Mouse (Mus musculus) MEL (cell line): ENCODE results near the gene Cbr3. TPM values are rescaled to one million over a fixed set of nuclear protein-coding genes. Genes with fewer than 3 reads are reported as not detected.

Source experiments
- DNase-seq: peaks from one replicate; pipeline ENCODE4 v3.0.0; 2011; ENCODE audit warnings: low read depth, low spot score
- H3K27ac ChIP-seq: 2 replicates; pipeline ENCODE4 v1.5.1; 2012; ENCODE audit warnings: low read depth, mild to moderate bottlenecking, control low read depth, low read length, moderate library complexity; ENCODE audit not compliant: control insufficient read depth
- H3K27me3 ChIP-seq, 2 experiments: fragments of 150-350 bp in 1 of 2; sonication (generic) in 1 of 2; 2 replicates each; pipeline ENCODE4 v1.6.1; 2012; ENCODE audit warnings: low read length in 2 of 2, mild to moderate bottlenecking in 2 of 2, improper control_type of control experiment in 1 of 2, moderate library complexity in 1 of 2; ENCODE audit not compliant: insufficient read depth in 2 of 2, control insufficient read depth in 1 of 2
- H3K36me3 ChIP-seq, 2 experiments: 2 replicates each; pipeline ENCODE4 v1.6.1; 2012 to 2014; ENCODE audit warnings: low read length in 2 of 2, improper control_type of control experiment in 1 of 2, inconsistent platforms in 1 of 2, mild to moderate bottlenecking in 1 of 2; ENCODE audit not compliant: insufficient read depth in 2 of 2, control insufficient read depth in 1 of 2
- H3K4me1 ChIP-seq, 2 experiments: fragments of 150-350 bp in 1 of 2; sonication (generic) in 1 of 2; 2 replicates each; pipeline ENCODE4 v1.6.1; 2012; ENCODE audit warnings: low read length in 2 of 2, improper control_type of control experiment in 1 of 2, mild to moderate bottlenecking in 1 of 2; ENCODE audit not compliant: insufficient read depth in 2 of 2, control insufficient read depth in 1 of 2
- H3K4me3 ChIP-seq, 2 experiments: fragments of 150-350 bp in 1 of 2; sonication (generic) in 1 of 2; 2 replicates each; pipeline ENCODE4 v1.5.1; 2012; ENCODE audit warnings: low read depth in 2 of 2, low read length in 2 of 2, mild to moderate bottlenecking in 2 of 2, moderate library complexity in 2 of 2, control low read depth in 1 of 2, improper control_type of control experiment in 1 of 2; ENCODE audit not compliant: control insufficient read depth in 1 of 2, insufficient read depth in 1 of 2
- H3K79me2 ChIP-seq: 2 replicates; pipeline ENCODE4 v1.6.1; 2012; ENCODE audit warnings: mild to moderate bottlenecking, low read length, moderate library complexity; ENCODE audit not compliant: control insufficient read depth, poor library complexity, insufficient read depth
- H3K9ac ChIP-seq: 2 replicates; pipeline ENCODE4 v1.6.1; 2012; ENCODE audit warnings: low read depth, mild to moderate bottlenecking, control low read depth, low read length, moderate library complexity; ENCODE audit not compliant: control insufficient read depth, poor library complexity, severe bottlenecking
- H3K9me3 ChIP-seq: fragments of 150-350 bp; sonication (generic); replicated peaks from 2 replicates; pipeline ENCODE4 v1.6.1; 2012; ENCODE audit warnings: mild to moderate bottlenecking, low read length, improper control_type of control experiment, moderate library complexity; ENCODE audit not compliant: insufficient read depth
- CHD1 ChIP-seq: IDR thresholded peaks from 2 replicates; pipeline ENCODE4 v1.6.1; 2012; ENCODE audit warnings: low read depth, mild to moderate bottlenecking, inconsistent platforms, low read length, improper control_type of control experiment
- CHD2 ChIP-seq: IDR thresholded peaks from 2 replicates; pipeline ENCODE4 v1.6.1; 2011; ENCODE audit warnings: low read length, improper control_type of control experiment
- ELF1 ChIP-seq: IDR thresholded peaks from 2 replicates; pipeline ENCODE4 v1.6.1; 2014; ENCODE audit warnings: low read depth, mild to moderate bottlenecking, inconsistent platforms, low read length, improper control_type of control experiment, moderate library complexity
- ETS1 ChIP-seq: IDR thresholded peaks from 2 replicates; pipeline ENCODE4 v1.6.1; 2012; ENCODE audit warnings: low read depth, mild to moderate bottlenecking, inconsistent platforms, low read length, improper control_type of control experiment, moderate library complexity
- GABPA ChIP-seq: IDR thresholded peaks from 2 replicates; pipeline ENCODE4 v1.6.1; 2012; ENCODE audit warnings: low read depth, mild to moderate bottlenecking, inconsistent platforms, low read length, improper control_type of control experiment, moderate library complexity
- GATA1 ChIP-seq: IDR thresholded peaks from 2 replicates; pipeline ENCODE4 v1.6.1; 2011; ENCODE audit warnings: low read depth, low read length, improper control_type of control experiment
- HCFC1 ChIP-seq: IDR thresholded peaks from 2 replicates; pipeline ENCODE4 v1.6.1; 2012; ENCODE audit warnings: low read depth, mild to moderate bottlenecking, inconsistent platforms, low read length, improper control_type of control experiment, moderate library complexity
- MAFK ChIP-seq: IDR thresholded peaks from 2 replicates; pipeline ENCODE4 v1.6.1; 2011; ENCODE audit warnings: low read depth, mild to moderate bottlenecking, low read length, improper control_type of control experiment, borderline replicate concordance
- MAZ ChIP-seq: IDR thresholded peaks from 2 replicates; pipeline ENCODE4 v1.6.1; 2012; ENCODE audit warnings: low read depth, mild to moderate bottlenecking, inconsistent platforms, low read length, improper control_type of control experiment
- MYB ChIP-seq: IDR thresholded peaks from 2 replicates; pipeline ENCODE4 v1.6.1; 2011; ENCODE audit warnings: mild to moderate bottlenecking, low read depth, low read length, improper control_type of control experiment
- MYC ChIP-seq: IDR thresholded peaks from 2 replicates; pipeline ENCODE4 v1.6.1; 2011; ENCODE audit warnings: low read depth, mild to moderate bottlenecking, low read length, improper control_type of control experiment, moderate library complexity
- NELFE ChIP-seq: IDR thresholded peaks from 2 replicates; pipeline ENCODE4 v1.6.1; 2011; ENCODE audit warnings: low read depth, low read length, improper control_type of control experiment
- POLR2A ChIP-seq, 2 experiments: IDR thresholded peaks; 2 replicates each; pipeline ENCODE4 v1.6.1; 2011 to 2012; ENCODE audit warnings: low read length in 2 of 2, mild to moderate bottlenecking in 2 of 2, control low read depth in 1 of 2, improper control_type of control experiment in 1 of 2, low read depth in 1 of 2, moderate library complexity in 1 of 2; ENCODE audit not compliant: control insufficient read depth in 1 of 2, insufficient read depth in 1 of 2, poor library complexity in 1 of 2
- SIN3A ChIP-seq: IDR thresholded peaks from 2 replicates; pipeline ENCODE4 v1.6.1; 2012; ENCODE audit warnings: low read length, improper control_type of control experiment, inconsistent platforms
- SMC3 ChIP-seq: IDR thresholded peaks from 2 replicates; pipeline ENCODE4 v1.6.1; 2011; ENCODE audit warnings: low read depth, low read length, improper control_type of control experiment
- TAL1 ChIP-seq: IDR thresholded peaks from 2 replicates; pipeline ENCODE4 v1.6.1; 2012; ENCODE audit warnings: mild to moderate bottlenecking, inconsistent platforms, low read length, moderate library complexity, mixed read lengths
- TCF12 ChIP-seq: IDR thresholded peaks from 2 replicates; pipeline ENCODE4 v1.6.1; 2014; ENCODE audit warnings: low read depth, mild to moderate bottlenecking, inconsistent platforms, low read length, improper control_type of control experiment, moderate library complexity
- UBTF ChIP-seq: IDR thresholded peaks from 2 replicates; pipeline ENCODE4 v1.6.1; 2012; ENCODE audit warnings: low read depth, mild to moderate bottlenecking, inconsistent platforms, low read length, improper control_type of control experiment, moderate library complexity, borderline replicate concordance; ENCODE audit not compliant: insufficient read depth
- USF2 ChIP-seq, 2 experiments: IDR thresholded peaks; 2 replicates each; pipeline ENCODE4 v1.6.1; 2011 to 2012; ENCODE audit warnings: improper control_type of control experiment in 2 of 2, low read length in 2 of 2, borderline replicate concordance in 1 of 2, inconsistent platforms in 1 of 2, low read depth in 1 of 2, mild to moderate bottlenecking in 1 of 2; ENCODE audit not compliant: insufficient read depth in 1 of 2
- ZMIZ1 ChIP-seq: IDR thresholded peaks from 2 replicates; pipeline ENCODE4 v1.6.1; 2012; ENCODE audit warnings: low read depth, mild to moderate bottlenecking, inconsistent platforms, low read length, improper control_type of control experiment, moderate library complexity
- ZNF384 ChIP-seq: IDR thresholded peaks from 2 replicates; pipeline ENCODE4 v1.6.1; 2012; ENCODE audit warnings: low read depth, mild to moderate bottlenecking, inconsistent platforms, low read length, improper control_type of control experiment
- polyA plus RNA-seq, 2 experiments: library from polyadenylated mRNA; stranded (reverse) in 1 of 2; unstranded in 1 of 2; fragments of >175 nt in 1 of 2; fragments of >200 nt in 1 of 2; gene quantifications; 2 replicates each; pipeline versions ENCODE4 v1.2.1 to v1.2.4; 2012; ENCODE audit warnings: low replicate concordance in 2 of 2, low read depth in 1 of 2; ENCODE audit not compliant: insufficient read length in 2 of 2, insufficient read depth in 1 of 2, missing spikeins in 1 of 2
- total RNA-seq: library from RNA; depleted of rRNA; stranded (reverse); fragments of 300-350 nt; gene quantifications from 2 replicates; pipeline ENCODE4 v1.2.3, GENCODE M21; 2012

Cbr3 gene
- total and polyA plus RNA-seq, 3 experiments = not detected

- TF ChIP-seq HCFC1 (0 out of 2 replicates have a peak, but pooled peaks have one; percentile 58), GATA1 (no peak)
Observed at GRCm38 (mm10) chr16:93710924-93711323, 27.9 kb downstream of the Cbr3 start (continued).

DNA sequence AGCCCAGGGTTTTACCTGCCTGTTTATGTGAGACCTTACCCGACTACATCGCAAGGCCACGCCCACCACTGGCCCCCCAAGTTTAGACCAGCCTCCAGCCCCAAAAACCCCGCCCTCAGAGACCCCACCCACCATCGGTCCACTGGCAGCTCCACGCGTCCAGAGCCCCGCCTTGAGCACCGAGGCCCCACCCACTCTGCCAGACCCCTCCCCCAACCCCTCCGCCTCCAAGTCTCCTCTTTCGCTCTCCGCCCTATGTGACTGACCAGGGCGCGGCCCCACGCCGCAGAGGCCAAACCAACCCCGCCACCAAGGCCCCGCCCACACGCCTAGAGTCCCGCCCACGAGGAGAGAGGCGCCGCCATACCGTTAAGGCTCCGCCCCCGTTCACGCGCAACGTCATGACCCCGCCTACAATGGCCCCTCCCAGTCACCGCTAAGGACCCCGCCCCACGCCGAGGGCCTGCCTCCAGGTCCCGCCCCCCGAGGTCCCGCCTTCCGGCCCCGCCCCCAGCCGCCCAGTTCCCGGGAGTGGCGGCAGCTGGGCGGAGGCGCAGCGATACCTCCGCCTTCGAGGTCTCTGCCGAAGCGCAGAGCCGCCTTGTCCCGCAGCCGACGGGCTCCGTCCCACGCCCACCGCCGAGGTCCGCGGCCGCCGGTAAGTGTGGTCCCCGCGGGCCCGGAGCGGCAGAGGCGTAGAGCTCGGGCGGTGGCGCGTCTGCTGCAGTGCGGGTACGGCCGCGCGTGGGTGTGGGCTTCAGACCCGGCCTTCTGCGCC lies 28.6 kb downstream of the Cbr3 start, which contains the start of gene Dop1b:
TSS of gene Dop1b (plus strand) at position 494 of the 778 bp plus-strand sequence.
- Histone ChIP-seq H3K4me1 (peaks cover 3 to 10% of the 10 kb centered on the region in 2 experiments; a peak in 3 of 4 replicates), H3K9ac (peak within 1 kb of the TSS; percentile 78), H3K4me3 (peak within 1 kb of the TSS; percentile 87 to 99), H3K79me2 (peaks cover 1% of the 10 kb centered on the region; the same call in 1 of the 2 replicates), H3K27ac (no peak within 1 kb of the TSS; the same call in 1 of the 2 replicates), H3K27me3 (no peaks in the 10 kb centered on the region; a peak in 1 of 4 replicates), H3K9me3 (no peaks in the 10 kb centered on the region), H3K36me3 (peaks cover 0 to 4% of the 10 kb centered on the region in 2 experiments; a peak in 1 of 4 replicates)
- peak; percentile 96 for DNase-seq
- TF ChIP-seq TAL1 = no peak
- TF ChIP-seq MAFK = no peak
- no peak for TF ChIP-seq CHD2
- no peak for TF ChIP-seq MYB
- TF ChIP-seq NELFE = peak; percentile 56
- no peak for TF ChIP-seq CHD1
- TF ChIP-seq GABPA = no peak
- no peak for TF ChIP-seq SMC3
- TF ChIP-seq ELF1 = 0 out of 2 replicates have a peak, but pooled peaks have one; percentile 49
- peak; percentile 61; the same call in 1 of the 2 replicates for TF ChIP-seq ZMIZ1
- no peak for TF ChIP-seq MYC
- TF ChIP-seq TCF12 = peak; percentile 45; the same call in 1 of the 2 replicates
- peak; percentile 63 to 71; a peak in 3 of 4 replicates for TF ChIP-seq POLR2A (IDR thresholded peaks at IDR 0.05; ENCODE audit: control insufficient read depth in 1 of 2, insufficient read depth in 1 of 2, low read depth in 1 of 2, low read length in 2 of 2, poor library complexity in 1 of 2)
- peak; percentile 68; the same call in 1 of the 2 replicates for TF ChIP-seq MAZ
- TF ChIP-seq ZNF384 = 0 out of 2 replicates have a peak, but pooled peaks have one; percentile 4
- no peak; the same call in 1 of the 2 replicates for TF ChIP-seq SIN3A
- TF ChIP-seq UBTF = peak; percentile 55; the same call in 1 of the 2 replicates
- 0 out of 2 replicates have a peak, but pooled peaks have one; percentile 0 for TF ChIP-seq ETS1
- no peak for TF ChIP-seq USF2 (IDR thresholded peaks at IDR 0.05; ENCODE audit: borderline replicate concordance in 1 of 2, insufficient read depth in 1 of 2, low read depth in 1 of 2, low read length in 2 of 2)
